Mouse (Mus musculus): ENCODE data around the gene Mybpc1. TPM values are rescaled to one million over a fixed set of nuclear protein-coding genes. Genes with fewer than 3 reads are reported as not detected.

The Mybpc1 gene
- polyA plus RNA-seq (2015; fragmentation: Nextera tagmentation; extraction: Ambion mirVana), result 2.0 and 2.2 TPM in 2 replicates

DNA sequence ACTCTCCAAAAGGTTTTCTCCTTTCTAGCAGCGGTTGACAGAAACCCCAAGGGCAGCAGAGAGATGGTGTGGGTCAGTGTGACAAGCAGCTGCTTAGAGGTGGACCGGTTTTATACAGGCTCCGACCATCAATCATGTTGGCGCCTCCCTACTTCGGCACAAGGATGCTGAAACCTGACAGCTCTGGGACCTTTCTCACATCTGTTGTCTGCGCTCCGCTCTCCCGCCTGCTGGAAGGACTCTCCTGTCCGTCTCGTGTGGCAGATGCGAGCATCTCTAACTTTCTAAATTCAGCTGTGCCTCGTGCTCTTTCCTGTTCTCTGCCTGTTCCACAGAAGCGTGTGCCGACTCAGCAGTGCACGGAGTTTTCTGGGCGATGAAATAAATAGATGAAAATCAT is at the start of gene Mybpc1:
Mybpc1 (minus strand) TSS at position 210 of the 400 bp plus-strand sequence.
- Histone ChIP-seq H3K27me3 (replicated peaks) (no peaks in the 10 kb centered on the region; the same call in 1 of the 2 replicates), H3K36me3 (replicated peaks) (no peaks in the 10 kb centered on the region), H3K27ac (no peak within 1 kb of the TSS), H3K9me3 (no peaks in the 10 kb centered on the region), H3K4me1 (peaks cover 6% of the 10 kb centered on the region), H3K4me2 (peak within 1 kb of the TSS; percentile 19), H3K4me3 (no peak within 1 kb of the TSS), H3K9ac (no peak within 1 kb of the TSS)
- WGBS, result 43% methylated on average over 16 of the region's 16 CpGs
- no peak for ATAC-seq (replicated peaks)

DNA sequence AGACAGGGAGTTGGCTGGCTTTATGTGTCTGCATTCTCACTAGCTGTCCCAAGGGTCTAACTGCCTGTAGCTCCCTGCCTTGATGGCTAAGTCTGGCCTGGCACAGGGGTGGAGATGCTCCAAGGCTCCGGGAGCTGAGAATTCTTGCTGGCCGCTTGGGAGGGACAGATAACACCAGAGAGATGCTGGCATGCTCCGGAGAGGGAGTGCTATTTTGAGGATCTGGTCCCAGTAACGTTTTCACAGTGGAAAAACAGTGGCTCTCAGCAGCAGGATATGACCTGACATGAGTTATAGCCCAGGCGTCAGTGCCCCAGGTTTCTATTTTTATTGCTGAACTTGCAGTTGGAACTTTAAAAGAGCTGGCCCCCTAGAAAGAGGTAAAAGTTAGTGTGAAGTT is 40.5 kb upstream of the Mybpc1 start:
- Histone ChIP-seq H3K36me3 (replicated peaks) (no peaks in the 10 kb centered on the region), H3K4me3 (no peak overlapping the region), H3K27ac (no peak overlapping the region), H3K4me1 (no peaks in the 10 kb centered on the region), H3K27me3 (replicated peaks) (no peaks in the 10 kb centered on the region), H3K9me3 (no peaks in the 10 kb centered on the region), H3K9ac (no peak overlapping the region), H3K4me2 (no peak overlapping the region)
- 86% methylated on average over 5 of the region's 5 CpGs for WGBS
- ATAC-seq (replicated peaks), result no peak

DNA sequence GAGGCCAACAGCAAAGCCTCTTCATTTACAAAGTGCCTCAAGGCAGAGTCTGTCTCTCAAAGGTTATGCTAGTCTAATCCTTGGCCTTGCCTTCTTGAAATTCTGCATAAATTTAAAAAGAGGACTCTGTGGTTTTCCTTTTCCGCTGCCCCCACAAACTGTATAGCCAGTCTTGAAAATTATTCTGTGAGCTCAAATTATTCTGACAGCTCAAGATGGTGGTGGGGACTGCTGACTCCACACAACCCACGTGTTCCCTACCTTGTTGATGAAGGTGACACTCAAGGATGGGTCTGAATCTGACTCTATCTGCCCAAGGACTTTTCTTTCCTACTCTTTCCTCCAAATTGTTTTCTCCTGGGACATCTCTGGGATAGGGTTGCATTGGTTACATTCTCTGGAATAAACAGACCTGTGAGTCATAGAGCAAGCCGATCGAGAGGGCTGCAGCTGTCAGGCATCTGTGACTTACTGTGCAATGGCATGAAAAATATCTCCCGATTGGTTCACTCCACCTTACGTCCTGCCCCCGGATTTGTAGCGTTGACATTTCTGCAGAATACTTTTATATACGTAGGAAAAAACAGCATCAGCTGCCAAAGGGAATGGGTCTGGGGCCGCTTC is 26.5 kb upstream of the Mybpc1 start:
- Histone ChIP-seq H3K9me3 (no peaks in the 10 kb centered on the region), H3K36me3 (replicated peaks) (no peaks in the 10 kb centered on the region), H3K4me3 (no peak overlapping the region), H3K4me1 (0 out of 2 replicates have a peak, but pooled peaks cover 2% of the 10 kb centered on the region), H3K27ac (no peak overlapping the region), H3K4me2 (no peak overlapping the region), H3K27me3 (replicated peaks) (no peaks in the 10 kb centered on the region), H3K9ac (no peak overlapping the region)
- no peak for ATAC-seq (replicated peaks)
- 84% methylated on average over 10 of the region's 10 CpGs for WGBS

DNA sequence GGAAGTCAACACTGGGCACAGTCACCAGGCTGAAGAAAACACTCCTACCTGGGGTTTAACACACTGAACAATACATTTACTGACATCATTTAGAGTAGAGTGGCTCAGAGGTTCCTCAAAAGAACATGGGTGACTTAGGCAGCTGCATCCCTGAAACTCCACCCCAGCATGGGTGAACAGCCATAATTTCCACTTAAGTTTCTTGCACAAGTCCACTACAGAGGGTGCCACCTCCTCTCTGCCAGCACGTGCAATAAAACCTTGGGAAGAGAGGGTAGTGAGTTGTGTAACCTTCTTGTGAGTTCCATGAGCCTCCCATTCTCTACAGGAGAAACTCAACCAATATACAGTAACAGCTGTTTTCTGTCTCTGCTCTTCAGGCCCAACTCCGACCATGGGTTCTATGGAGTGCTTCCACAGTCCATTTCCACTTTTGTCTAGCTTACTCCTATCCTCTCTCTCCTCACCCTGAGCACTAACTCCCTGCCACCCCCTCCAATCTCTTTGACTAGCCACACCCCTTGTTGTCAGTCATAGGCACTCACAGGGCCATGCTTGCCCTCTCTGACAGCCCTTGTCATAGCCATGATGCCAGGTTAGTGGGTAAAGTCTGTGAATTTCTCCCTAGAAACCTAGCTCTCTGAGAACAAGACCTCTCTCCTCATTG is 25.8 kb upstream of the Mybpc1 start:
- WGBS, result 84% methylated on average over 2 of the region's 2 CpGs
- ATAC-seq (replicated peaks), result no peak

DNA sequence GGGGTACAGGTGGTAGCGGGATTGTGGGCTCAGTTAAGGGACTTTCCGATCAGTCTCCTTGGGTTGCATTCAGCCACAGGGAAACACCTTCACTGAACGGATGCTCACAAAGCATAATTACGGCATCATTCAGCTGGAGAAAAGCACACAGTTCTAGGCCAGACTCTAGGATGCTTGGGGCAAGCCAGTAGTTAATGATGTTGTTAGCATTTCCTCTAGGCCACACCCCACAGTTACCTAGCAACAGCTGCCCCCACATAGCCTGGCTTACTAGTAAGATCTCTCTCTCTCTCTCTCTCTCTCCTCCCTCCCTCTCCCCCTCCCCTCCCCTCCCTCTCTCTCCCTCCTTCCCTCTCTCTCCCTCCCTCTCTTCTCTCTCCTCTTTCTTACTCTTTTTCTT is 22.1 kb upstream of the Mybpc1 start:
- Histone ChIP-seq H3K4me3 (no peak overlapping the region), H3K9me3 (no peaks in the 10 kb centered on the region), H3K4me2 (no peak overlapping the region), H3K4me1 (0 out of 2 replicates have a peak, but pooled peaks cover 2% of the 10 kb centered on the region), H3K36me3 (replicated peaks) (no peaks in the 10 kb centered on the region), H3K27ac (no peak overlapping the region), H3K27me3 (replicated peaks) (no peaks in the 10 kb centered on the region), H3K9ac (no peak overlapping the region)
- ATAC-seq (replicated peaks), result peak; percentile 86; the same call in 1 of the 2 replicates
- WGBS, result 67% methylated on average over 4 of the region's 4 CpGs

More for the DNA sequence above, 25.8 kb upstream of the Mybpc1 start:
- no peak overlapping the region for H3K27ac ChIP-seq
- H3K9ac ChIP-seq, result no peak overlapping the region
- H3K27me3 ChIP-seq (replicated peaks), result no peaks in the 10 kb centered on the region
- H3K36me3 ChIP-seq (replicated peaks), result no peaks in the 10 kb centered on the region
- H3K9me3 ChIP-seq, result no peaks in the 10 kb centered on the region
- no peak overlapping the region for H3K4me2 ChIP-seq
- no peak overlapping the region for H3K4me3 ChIP-seq
- 0 out of 2 replicates have a peak, but pooled peaks cover 2% of the 10 kb centered on the region for H3K4me1 ChIP-seq

DNA sequence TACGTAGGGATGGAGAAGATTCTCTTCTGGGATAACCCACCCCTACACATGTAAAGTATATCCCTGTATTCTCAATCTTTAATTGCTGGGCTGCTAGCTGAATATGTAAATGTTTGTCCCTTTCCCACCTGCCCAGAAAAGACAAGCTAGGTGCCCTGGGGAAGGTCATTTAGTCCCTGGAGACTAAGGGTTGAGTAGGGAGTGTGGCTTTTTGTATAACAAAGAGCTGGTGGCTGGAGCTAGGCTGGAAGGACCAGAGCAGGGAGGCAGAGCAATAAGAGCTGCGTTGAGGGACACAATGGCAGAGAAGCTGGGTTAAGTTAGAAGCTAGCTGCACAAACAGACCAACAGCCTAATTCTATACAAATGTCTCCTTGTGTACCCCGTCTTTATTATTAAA is 21.2 kb upstream of the Mybpc1 start:
- no peak overlapping the region for H3K9ac ChIP-seq
- no peaks in the 10 kb centered on the region for H3K36me3 ChIP-seq (replicated peaks)
- no peak overlapping the region for H3K4me2 ChIP-seq
- WGBS, result 70% methylated on average over 3 of the region's 3 CpGs
- no peaks in the 10 kb centered on the region for H3K27me3 ChIP-seq (replicated peaks)
- H3K4me3 ChIP-seq, result no peak overlapping the region
- no peak for ATAC-seq (replicated peaks)
- H3K4me1 ChIP-seq, result 0 out of 2 replicates have a peak, but pooled peaks cover 2% of the 10 kb centered on the region
- H3K9me3 ChIP-seq, result no peaks in the 10 kb centered on the region
- no peak overlapping the region for H3K27ac ChIP-seq

DNA sequence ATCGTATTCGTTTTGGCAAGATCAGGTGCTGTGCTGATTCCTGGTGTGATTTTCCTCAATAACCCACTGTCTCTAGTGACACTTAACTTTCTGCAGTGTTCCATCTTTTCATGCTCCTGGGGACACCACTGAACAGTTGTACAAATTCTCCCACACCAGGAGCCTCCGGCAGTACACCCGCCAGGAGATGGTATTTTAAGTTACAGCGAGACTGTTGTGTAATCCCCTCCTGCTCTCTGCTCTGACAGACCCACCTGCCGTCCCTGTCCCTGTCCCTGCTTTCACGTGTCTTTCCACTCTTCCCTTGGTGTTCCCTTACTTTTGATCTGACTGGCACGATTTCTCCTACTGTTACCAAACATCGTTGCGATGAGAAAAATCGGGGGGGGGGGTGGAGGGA is 19.3 kb upstream of the Mybpc1 start:
- 0 out of 2 replicates have a peak, but pooled peaks cover 2% of the 10 kb centered on the region for H3K4me1 ChIP-seq
- H3K9me3 ChIP-seq, result no peaks in the 10 kb centered on the region
- H3K4me2 ChIP-seq, result no peak overlapping the region
- no peak for ATAC-seq (replicated peaks)
- WGBS, result 87% methylated on average over 11 of the region's 11 CpGs
- H3K36me3 ChIP-seq (replicated peaks), result no peaks in the 10 kb centered on the region
- no peaks in the 10 kb centered on the region for H3K27me3 ChIP-seq (replicated peaks)
- H3K27ac ChIP-seq, result no peak overlapping the region
- H3K9ac ChIP-seq, result no peak overlapping the region
- H3K4me3 ChIP-seq, result no peak overlapping the region

DNA sequence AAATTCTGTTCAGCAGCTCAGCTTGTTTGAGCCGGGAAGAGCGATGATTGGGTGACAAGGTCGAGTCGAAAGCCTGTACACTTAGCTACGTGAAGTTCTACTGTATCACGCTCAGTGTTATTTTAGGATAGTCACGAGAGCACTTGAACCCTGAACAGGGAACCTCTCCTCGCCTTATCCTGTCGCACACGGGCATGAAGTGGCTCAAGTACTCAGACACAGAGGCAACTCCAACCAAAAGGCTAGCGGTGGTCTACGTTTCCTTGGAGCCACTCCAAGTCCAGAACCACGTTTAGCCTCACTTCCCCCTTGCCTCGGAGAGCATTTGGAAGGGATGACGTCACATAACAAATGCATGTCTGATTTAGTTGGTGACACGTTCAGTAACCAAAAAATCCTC is 17.7 kb upstream of the Mybpc1 start:
- Histone ChIP-seq H3K27ac (no peak overlapping the region), H3K4me1 (0 out of 2 replicates have a peak, but pooled peaks cover 2% of the 10 kb centered on the region), H3K4me2 (no peak overlapping the region), H3K36me3 (replicated peaks) (no peaks in the 10 kb centered on the region), H3K9ac (no peak overlapping the region), H3K9me3 (no peaks in the 10 kb centered on the region), H3K27me3 (replicated peaks) (no peaks in the 10 kb centered on the region), H3K4me3 (no peak overlapping the region)
- 89% methylated on average over 16 of the region's 16 CpGs for WGBS
- no peak for ATAC-seq (replicated peaks)

DNA sequence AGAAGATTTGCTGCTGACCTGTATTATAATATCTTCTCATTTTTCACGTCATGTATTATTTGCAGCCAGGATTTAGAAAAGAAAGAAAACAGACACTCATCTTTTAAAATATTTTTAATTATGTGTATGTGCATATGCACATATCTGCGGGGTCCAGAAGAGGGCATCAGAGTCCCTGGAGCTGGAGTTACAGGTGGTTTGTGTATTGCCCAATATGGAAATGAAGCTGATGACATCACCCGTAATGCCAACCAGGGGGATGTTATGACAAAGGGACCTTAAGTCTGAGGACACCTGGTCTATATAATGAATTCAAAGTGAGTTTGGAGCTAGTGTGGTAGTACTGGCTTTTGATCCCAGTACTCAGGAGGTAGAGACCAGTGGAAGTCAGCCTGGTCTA is 15.9 kb upstream of the Mybpc1 start:
- ATAC-seq (replicated peaks), result no peak
- Histone ChIP-seq H3K36me3 (replicated peaks) (no peaks in the 10 kb centered on the region), H3K4me2 (no peak overlapping the region), H3K9me3 (no peaks in the 10 kb centered on the region), H3K4me3 (no peak overlapping the region), H3K27me3 (replicated peaks) (no peaks in the 10 kb centered on the region), H3K9ac (no peak overlapping the region), H3K27ac (no peak overlapping the region), H3K4me1 (no peaks in the 10 kb centered on the region)
- 94% methylated on average over 3 of the region's 3 CpGs for WGBS

DNA sequence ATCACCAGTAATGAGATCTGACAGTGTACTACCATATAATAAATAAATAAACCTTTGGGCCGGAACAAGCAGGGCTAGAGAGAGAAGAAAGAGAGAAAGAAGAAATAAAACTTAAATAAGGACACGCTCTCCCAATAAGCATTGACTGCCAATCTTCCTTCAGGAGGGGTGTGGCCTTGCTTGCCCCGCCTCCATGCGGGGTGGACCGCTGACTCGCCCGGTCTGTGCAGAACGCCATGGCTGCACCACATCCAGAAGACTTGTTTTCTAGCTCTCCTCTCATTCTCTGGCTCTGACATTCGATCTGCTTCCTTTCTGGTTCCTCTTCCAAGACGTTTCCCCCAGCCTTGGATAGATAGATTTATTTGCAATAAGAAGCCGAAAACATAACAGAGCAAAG is 8.1 kb upstream of the Mybpc1 start:
- no peaks in the 10 kb centered on the region for H3K4me1 ChIP-seq
- no peak overlapping the region for H3K4me2 ChIP-seq
- H3K36me3 ChIP-seq (replicated peaks), result no peaks in the 10 kb centered on the region
- 91% methylated on average over 11 of the region's 11 CpGs for WGBS
- no peaks in the 10 kb centered on the region for H3K9me3 ChIP-seq
- H3K9ac ChIP-seq, result no peak overlapping the region
- no peak overlapping the region for H3K4me3 ChIP-seq
- no peak overlapping the region for H3K27ac ChIP-seq
- no peak for ATAC-seq (replicated peaks)
- H3K27me3 ChIP-seq (replicated peaks), result no peaks in the 10 kb centered on the region

DNA sequence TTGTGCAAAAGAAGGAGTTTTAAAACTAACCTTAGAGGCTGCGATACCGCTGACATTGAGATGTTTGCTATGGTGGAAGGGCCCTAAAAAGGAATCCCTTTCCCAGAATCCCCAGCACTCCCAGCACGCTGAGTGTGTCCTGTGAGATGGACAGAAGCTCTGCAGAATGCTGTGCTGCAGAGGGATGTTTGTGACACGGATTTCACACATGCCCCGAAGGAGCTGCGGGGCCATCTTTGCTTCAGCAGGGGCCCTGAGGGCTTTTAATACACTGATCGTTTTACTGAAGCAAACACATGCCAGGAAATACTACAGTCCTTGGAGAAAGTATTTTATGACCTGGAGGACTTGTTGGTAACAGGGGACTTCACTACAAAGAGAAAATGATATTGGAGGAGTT is 1.7 kb upstream of the Mybpc1 start:
- no peak overlapping the region for H3K9ac ChIP-seq
- ATAC-seq (replicated peaks), result no peak
- WGBS, result 76% methylated on average over 7 of the region's 7 CpGs

DNA sequence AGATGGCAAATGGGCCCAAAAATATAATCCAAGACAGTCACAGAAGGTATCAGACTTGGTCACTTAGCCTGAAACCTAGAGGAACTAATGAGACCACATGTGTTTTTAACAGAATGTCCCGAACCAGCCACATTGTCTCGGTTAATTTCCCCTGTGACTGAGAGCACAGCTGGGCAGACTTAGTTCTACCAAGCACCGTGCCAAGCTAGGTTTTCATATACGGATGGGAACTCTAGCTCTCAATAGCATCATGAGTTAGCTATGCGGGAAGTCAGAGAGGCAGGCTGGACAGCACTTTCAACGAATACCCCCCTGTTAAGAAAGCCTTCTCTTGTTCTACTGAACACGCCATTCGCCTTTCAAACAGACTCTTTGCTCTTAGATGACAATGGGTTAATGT is 1.1 kb upstream of the Mybpc1 start:
- Histone ChIP-seq H3K36me3 (replicated peaks) (no peaks in the 10 kb centered on the region), H3K27ac (no peak overlapping the region), H3K9ac (no peak overlapping the region), H3K4me2 (no peak overlapping the region), H3K4me3 (no peak overlapping the region), H3K4me1 (peaks cover 6% of the 10 kb centered on the region), H3K9me3 (no peaks in the 10 kb centered on the region), H3K27me3 (replicated peaks) (no peaks in the 10 kb centered on the region)
- no peak for ATAC-seq (replicated peaks)
- WGBS, result 58% methylated on average over 8 of the region's 8 CpGs

More for the DNA sequence above, 1.7 kb upstream of the Mybpc1 start:
- H3K4me3 ChIP-seq, result no peak overlapping the region
- H3K36me3 ChIP-seq (replicated peaks), result no peaks in the 10 kb centered on the region
- H3K4me2 ChIP-seq, result no peak overlapping the region
- H3K4me1 ChIP-seq, result peaks cover 6% of the 10 kb centered on the region
- no peaks in the 10 kb centered on the region for H3K27me3 ChIP-seq (replicated peaks)
- no peak overlapping the region for H3K27ac ChIP-seq
- H3K9me3 ChIP-seq, result no peaks in the 10 kb centered on the region

DNA sequence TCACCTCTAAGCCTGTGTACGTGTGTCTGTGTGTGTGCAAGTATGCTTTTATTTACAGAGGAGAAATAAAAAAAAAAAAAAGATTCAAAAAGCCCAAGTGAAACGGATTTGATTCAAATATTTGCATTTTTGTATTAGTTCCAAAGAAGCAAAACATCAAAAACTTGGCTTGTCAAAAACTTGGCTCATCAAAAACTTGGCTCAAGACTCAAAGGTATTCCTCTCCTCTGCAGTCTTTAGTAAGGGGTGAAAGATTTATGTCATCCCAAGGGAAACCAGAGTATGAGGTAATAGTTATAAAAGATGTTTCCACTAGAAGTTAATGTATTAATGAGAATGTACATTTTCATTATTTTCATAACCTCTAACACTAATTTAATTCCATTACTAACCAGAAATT is 1.2 kb downstream of the Mybpc1 start:
- no peak overlapping the region for H3K4me3 ChIP-seq
- 49% methylated on average over 2 of the region's 2 CpGs for WGBS
- H3K9ac ChIP-seq, result no peak overlapping the region
- no peaks in the 10 kb centered on the region for H3K9me3 ChIP-seq
- H3K36me3 ChIP-seq (replicated peaks), result no peaks in the 10 kb centered on the region
- ATAC-seq (replicated peaks), result no peak
- no peak overlapping the region for H3K4me2 ChIP-seq
- H3K4me1 ChIP-seq, result peaks cover 6% of the 10 kb centered on the region
- no peak overlapping the region for H3K27ac ChIP-seq
- no peaks in the 10 kb centered on the region; the same call in 1 of the 2 replicates for H3K27me3 ChIP-seq (replicated peaks)

Measured in midbrain, embryonic 15.5 days (tissue).